ENCODE assay signal across 9 mouse cellular contexts in the genomic region with DNA sequence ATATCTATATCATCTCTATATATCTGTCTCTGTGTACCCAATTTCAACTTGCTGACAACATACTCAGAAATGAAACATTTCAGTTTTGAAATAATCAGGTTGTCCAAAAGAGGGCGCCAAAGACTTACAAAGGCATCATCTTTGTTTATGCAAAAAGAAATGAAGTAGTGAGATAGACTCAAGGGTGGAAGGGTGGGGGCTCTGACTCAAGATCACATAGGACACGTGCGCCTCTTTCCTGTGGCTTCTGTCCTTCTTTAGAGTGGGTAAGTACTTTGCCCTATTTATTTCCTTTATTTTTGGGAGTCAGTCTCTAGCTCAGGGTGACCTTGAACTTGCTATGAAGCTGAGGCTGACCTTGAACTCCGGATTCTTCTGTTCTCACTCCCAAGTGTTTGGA. TPM values are rescaled to one million over a fixed set of nuclear protein-coding genes. Genes with fewer than 3 reads are reported as not detected.
DNase-seq lines count a peak whose midpoint lies in the region; ATAC-seq and TF ChIP-seq lines count a peak whose summit lies in the region.
"Had no signal": no experiment of that assay in that cellular context is flagged by ENCODE, and none has a peak within 500 bp of the region (broad histone marks: within the 10 kb centered on the region; RNA-seq: fewer than 3 reads in every experiment).

No protein-coding gene starts in this region.

- peak; percentile 87 for TF ChIP-seq CTCF in kidney, postnatal 0 days (IDR thresholded peaks at IDR 0.05; ENCODE audit: low read depth)
- TF ChIP-seq CTCF in CH12.LX (conservative IDR thresholded peaks at IDR 0.05 in 1 of 2, IDR thresholded peaks at IDR 0.05 in 1 of 2; ENCODE audit: low read depth in 2 of 2, low read length in 2 of 2) = peak; percentile 49 to 84

- H3K9ac ChIP-seq in kidney, postnatal 0 days (ENCODE audit: low read depth, low read length) = no peak overlapping the region
- no peak overlapping the region for H3K9ac ChIP-seq in CH12.LX (ENCODE audit: insufficient read depth, low read depth)
- H3K9ac ChIP-seq: heart, embryonic 13.5 days had no signal

- ATAC-seq in kidney, postnatal 0 days (replicated peaks; ENCODE audit: low FRiP score, low read depth) = no peak
- ATAC-seq in inflammation-experienced regulatory T-cells, adult 6 months = peak; percentile 25

- no peaks in the 10 kb centered on the region for H3K79me2 ChIP-seq in CH12.LX (replicated peaks; ENCODE audit: control insufficient read depth, extremely low read depth, insufficient read depth, poor library complexity, severe bottlenecking)

- no peaks in the 10 kb centered on the region for H3K4me1 ChIP-seq in kidney, postnatal 0 days (replicated peaks; ENCODE audit: insufficient read depth, low read length)
- no peaks in the 10 kb centered on the region for H3K4me1 ChIP-seq in CH12.LX (ENCODE audit: control insufficient read depth in 1 of 2, insufficient read depth in 2 of 2)
- H3K4me1 ChIP-seq: heart, embryonic 13.5 days had no signal

- no peak overlapping the region for H3K4me2 ChIP-seq in kidney, postnatal 0 days (ENCODE audit: low read length)
- no peak overlapping the region for H3K4me2 ChIP-seq in CH12.LX (ENCODE audit: insufficient read depth, low read depth, poor library complexity, severe bottlenecking)
- H3K4me2 ChIP-seq: heart, embryonic 13.5 days had no signal

- TF ChIP-seq EP300 in CH12.LX (IDR thresholded peaks at IDR 0.05; ENCODE audit: low read length) = no peak

- H3K9me3 ChIP-seq in kidney, postnatal 0 days (replicated peaks; ENCODE audit: low read length) = no peaks in the 10 kb centered on the region
- no peaks in the 10 kb centered on the region for H3K9me3 ChIP-seq in CH12.LX (replicated peaks; ENCODE audit: low read length)
- H3K9me3 ChIP-seq: heart, embryonic 13.5 days had no signal

- TF ChIP-seq POLR2A in CH12.LX (IDR thresholded peaks at IDR 0.05; ENCODE audit: low read depth, low read length) = no peak

- H3K27me3 ChIP-seq in kidney, postnatal 0 days (ENCODE audit: insufficient read depth, low read length) = no peaks in the 10 kb centered on the region
- peaks cover 43% of the 10 kb centered on the region for H3K27me3 ChIP-seq in CH12.LX (replicated peaks)
- H3K27me3 ChIP-seq: heart, embryonic 13.5 days had no signal

- no peak overlapping the region for H3K4me3 ChIP-seq in kidney, postnatal 0 days (replicated peaks; ENCODE audit: low read depth, low read length)
- no peak overlapping the region for H3K4me3 ChIP-seq in CH12.LX (replicated peaks in 1 of 3; ENCODE audit: low read depth in 2 of 3, low read length in 2 of 3, poor library complexity in 1 of 3)
- H3K4me3 ChIP-seq: heart, embryonic 13.5 days had no signal

- TF ChIP-seq RAD21 in CH12.LX (IDR thresholded peaks at IDR 0.05; ENCODE audit: low read depth, low read length) = no peak; the same call in none of the 2 replicates

- in situ Hi-C loops in CH12.LX (cut with MboI; ENCODE audit: low pct_ligation_motif_present, low pct_unique_long_range_greater_than_20kb, low sequenced_read_pairs) = no loop called here

- dilution Hi-C loops in CH12.LX (cut with MboI; ENCODE audit: extremely low pct_ligation_motif_present, extremely low pct_unique_long_range_greater_than_20kb, low sequenced_read_pairs) = no loop called here

- no peak overlapping the region for H3K27ac ChIP-seq in kidney, postnatal 0 days
- no peak overlapping the region for H3K27ac ChIP-seq in CH12.LX (ENCODE audit: insufficient read depth, low read depth)
- H3K27ac ChIP-seq: heart, embryonic 13.5 days had no signal

- H3K36me3 ChIP-seq in kidney, postnatal 0 days (ENCODE audit: insufficient read depth, low read length) = no peaks in the 10 kb centered on the region
- no peaks in the 10 kb centered on the region for H3K36me3 ChIP-seq in CH12.LX (replicated peaks in 1 of 2; ENCODE audit: control insufficient read depth in 1 of 2, insufficient read depth in 1 of 2, low read length in 1 of 2)
- H3K36me3 ChIP-seq: heart, embryonic 13.5 days had no signal

- DNase-seq in adrenal gland, adult 2 months = peak; percentile 6
- no peak for DNase-seq in adrenal gland, postnatal 25 days
- peak; percentile 65 for DNase-seq in kidney, postnatal 0 days (ENCODE audit: low spot score)
- DNase-seq in kidney, adult 11 months = no peak
- peak; percentile 58 for DNase-seq in CH12.LX (ENCODE audit: extremely low read depth)
- DNase-seq in cerebellum, adult 9-10 months = peak; percentile 65
- peak; percentile 18 for DNase-seq in retina, adult 2 months (ENCODE audit: low read depth, low spot score)

- 34% methylated on average over 4 of the region's 4 CpGs for WGBS in kidney, postnatal 0 days

TF ChIP-seq in CH12.LX, 34 proteins besides CTCF, POLR2A, EP300 and RAD21:
- TF ChIP-seq MAZ (IDR thresholded peaks at IDR 0.05; ENCODE audit: low read depth, low read length) = 0 out of 2 replicates have a peak, but pooled peaks have one; percentile 49
- peak; percentile 63 for TF ChIP-seq SMC3 (IDR thresholded peaks at IDR 0.05; ENCODE audit: low read depth, low read length)
- no peak for TF ChIP-seq PAX5 (IDR thresholded peaks at IDR 0.05; ENCODE audit: low read length)
- no peak for TF ChIP-seq RCOR1 (conservative IDR thresholded peaks at IDR 0.05; ENCODE audit: low read depth, low read length)
- peak; percentile 79 for TF ChIP-seq BHLHE40 (IDR thresholded peaks at IDR 0.05; ENCODE audit: low read depth, low read length)
- no peak for TF ChIP-seq CHD1 (IDR thresholded peaks at IDR 0.05; ENCODE audit: low read depth, low read length)
- no peak for TF ChIP-seq GABPA (IDR thresholded peaks at IDR 0.05; ENCODE audit: insufficient replicate concordance, low read depth, low read length)
- TF ChIP-seq ZKSCAN1 (IDR thresholded peaks at IDR 0.05; ENCODE audit: borderline replicate concordance, low read depth, low read length) = no peak
- TF ChIP-seq ETS1 (conservative IDR thresholded peaks at IDR 0.05; ENCODE audit: low read depth, low read length) = no peak
- TF ChIP-seq MYC (IDR thresholded peaks at IDR 0.05; ENCODE audit: low read depth, low read length) = peak; percentile 32; the same call in 1 of the 2 replicates
- TF ChIP-seq MAX (IDR thresholded peaks at IDR 0.05; ENCODE audit: low read length) = peak; percentile 59; the same call in 1 of the 2 replicates

RNA-seq across cellular contexts. Expression of gene Gm6793, which starts 46.5 kb away (rescaled TPM):
- not detected for total RNA-seq in adrenal gland, adult 2 months (2021)
- not detected in 2 replicates for polyA plus RNA-seq in adrenal gland, adult 2 months (2012; rRNA removed)
- not detected in 2 replicates for total RNA-seq in adrenal gland, postnatal 25 days (2021)
- polyA plus RNA-seq in kidney, postnatal 0 days (2015; fragmentation: Nextera tagmentation; extraction: Ambion mirVana) = 0.29 and 0.43 TPM in 2 replicates
- total RNA-seq in CH12.LX (2012; rRNA removed) (0.42 TPM in 1 of 2 replicates, not detected in the other), CH12.LX (2014; rRNA removed) (0.22 TPM in 1 of 2 replicates, not detected in the other)
- 0.27 and 0.90 TPM in 2 replicates for polyA plus RNA-seq in CH12.LX (2012; ENCODE audit: insufficient read length, low read depth)
- polyA plus RNA-seq in inflammation-experienced regulatory T-cells, adult 6 months (2017; shearing (Covaris generic)) = 1 to 10 TPM in 2 of 3 experiments, under 1 TPM in 1; 0.58 to 1.4 (median 1.1) TPM

RNA-seq across cellular contexts. Expression of gene Terf2ip, which starts 50.2 kb away (rescaled TPM):
- total RNA-seq in adrenal gland, adult 2 months (2021) = 10 to 100 TPM; 20.1 to 22.7 TPM
- 15.4 and 16.3 TPM in 2 replicates for polyA plus RNA-seq in adrenal gland, adult 2 months (2012; rRNA removed)
- 17.6 and 22.6 TPM in 2 replicates for total RNA-seq in adrenal gland, postnatal 25 days (2021)
- polyA plus RNA-seq in kidney, postnatal 0 days (2015; fragmentation: Nextera tagmentation; extraction: Ambion mirVana) = 15.7 and 18.6 TPM in 2 replicates
- total RNA-seq in CH12.LX (2012; rRNA removed) = 8.1 and 9.4 TPM in 2 replicates
- total RNA-seq in CH12.LX (2014; rRNA removed) = 12.0 and 12.4 TPM in 2 replicates
- 11.7 and 13.7 TPM in 2 replicates for polyA plus RNA-seq in CH12.LX (2012; ENCODE audit: insufficient read length, low read depth)
- 10 to 100 TPM in 2 of 3 experiments, 1 to 10 TPM in 1; 7.7 to 10.3 (median 10.2) TPM for polyA plus RNA-seq in inflammation-experienced regulatory T-cells, adult 6 months (2017; shearing (Covaris generic))

RNA-seq across cellular contexts. Expression of gene Kars, which starts 50.2 kb away (rescaled TPM):
- 100 to 1,000 TPM; 105 to 115 TPM for total RNA-seq in adrenal gland, adult 2 months (2021)
- 18.1 and 21.3 TPM in 2 replicates for polyA plus RNA-seq in adrenal gland, adult 2 months (2012; rRNA removed)
- 100 and 111 TPM in 2 replicates for total RNA-seq in adrenal gland, postnatal 25 days (2021)
- 139 and 153 TPM in 2 replicates for polyA plus RNA-seq in kidney, postnatal 0 days (2015; fragmentation: Nextera tagmentation; extraction: Ambion mirVana)
- total RNA-seq in CH12.LX (2012; rRNA removed) (304 and 324 TPM in 2 replicates), CH12.LX (2014; rRNA removed) (257 TPM in 2 replicates)
- 373 and 400 TPM in 2 replicates for polyA plus RNA-seq in CH12.LX (2012; ENCODE audit: insufficient read length, low read depth)
- polyA plus RNA-seq in inflammation-experienced regulatory T-cells, adult 6 months (2017; shearing (Covaris generic)) = 100 to 1,000 TPM; 147 to 171 (median 151) TPM

Comparison
In these comparisons a context has a peak if more than half of its experiments do, and no peak if none do; other contexts are left out.
1. DNase-seq: peak in adrenal gland, adult 2 months (single experiment), kidney, postnatal 0 days (single experiment), CH12.LX (single experiment), cerebellum, adult 9-10 months (single experiment) and retina, adult 2 months (single experiment); none in adrenal gland, postnatal 25 days (single experiment) and kidney, adult 11 months (single experiment).